Mouse (Mus musculus): Measurements from ENCODE around the gene Tmem167. TPM values are rescaled to one million over a fixed set of nuclear protein-coding genes. Genes with fewer than 3 reads are reported as not detected.

The Tmem167 gene
- total and polyA plus RNA-seq, 3 experiments: 15.0 to 22.5 TPM; not detected in 1

- no peak for TF ChIP-seq UBTF (IDR thresholded peaks at IDR 0.05; ENCODE audit: borderline replicate concordance, insufficient read depth, low read depth, low read length)
- no peak for TF ChIP-seq GABPA (IDR thresholded peaks at IDR 0.05; ENCODE audit: low read depth, low read length)
- TF ChIP-seq E2F4 (IDR thresholded peaks at IDR 0.05; ENCODE audit: borderline replicate concordance, low read depth, low read length): peak; percentile 77
- TF ChIP-seq JUND (IDR thresholded peaks at IDR 0.05; ENCODE audit: low read depth, low read length): no peak
Observed at GRCm38 (mm10) chr13:90088962-90089824, at the start of gene Tmem167, which contains the start of gene Xrcc4 (continued).

DNA sequence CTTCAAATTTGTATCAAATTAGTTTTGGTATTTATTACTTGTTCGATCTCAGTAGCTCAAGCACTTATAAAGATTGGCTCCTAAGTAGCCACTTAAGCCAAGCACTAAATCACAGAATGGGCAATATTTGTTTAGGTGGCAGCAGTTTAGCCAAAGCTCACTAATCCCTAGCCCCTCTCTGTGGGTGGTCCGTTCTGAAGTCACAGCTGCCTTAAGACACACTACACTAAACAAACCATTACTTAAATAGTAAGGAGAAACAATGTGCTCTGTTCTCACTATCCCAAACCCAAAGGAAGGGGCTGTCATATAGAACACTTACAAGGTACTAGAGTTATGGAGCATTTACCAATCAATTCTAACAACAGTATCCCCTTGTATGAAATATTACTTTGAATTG lies 49.3 kb upstream of the Tmem167 start:
- H3K27me3 ChIP-seq (ENCODE audit: control insufficient read depth in 1 of 2, insufficient read depth in 2 of 2, low read length in 2 of 2): no peaks in the 10 kb centered on the region
- no peaks in the 10 kb centered on the region for H3K9me3 ChIP-seq (replicated peaks; ENCODE audit: insufficient read depth, low read length)
- no peak overlapping the region for H3K27ac ChIP-seq (ENCODE audit: control insufficient read depth, low read depth, low read length)
- DNase-seq (ENCODE audit: low read depth, low spot score): no peak
- H3K4me3 ChIP-seq (ENCODE audit: control insufficient read depth in 1 of 2, insufficient read depth in 1 of 2, low read depth in 2 of 2, low read length in 2 of 2): no peak overlapping the region
- H3K9ac ChIP-seq (ENCODE audit: control insufficient read depth, low read depth, low read length, poor library complexity, severe bottlenecking): no peak overlapping the region
- TF ChIP-seq USF2 (IDR thresholded peaks at IDR 0.05; ENCODE audit: borderline replicate concordance in 1 of 2, insufficient read depth in 1 of 2, low read depth in 1 of 2, low read length in 2 of 2): no peak
- no peak for TF ChIP-seq MAFK (IDR thresholded peaks at IDR 0.05; ENCODE audit: borderline replicate concordance, low read depth, low read length)
- TF ChIP-seq TAL1 (IDR thresholded peaks at IDR 0.05; ENCODE audit: low read length): no peak
- no peak for TF ChIP-seq POLR2AphosphoS2 (IDR thresholded peaks at IDR 0.05; ENCODE audit: low read length)
- TF ChIP-seq NELFE (IDR thresholded peaks at IDR 0.05; ENCODE audit: low read depth, low read length): no peak
- TF ChIP-seq ZNF384 (IDR thresholded peaks at IDR 0.05; ENCODE audit: low read depth, low read length): no peak
- no peak for TF ChIP-seq HCFC1 (IDR thresholded peaks at IDR 0.05; ENCODE audit: low read depth, low read length)
- no peak for TF ChIP-seq ELF1 (IDR thresholded peaks at IDR 0.05; ENCODE audit: low read depth, low read length)
- no peak for TF ChIP-seq MAX (IDR thresholded peaks at IDR 0.05; ENCODE audit: low read length)
- no peak for TF ChIP-seq GABPA (IDR thresholded peaks at IDR 0.05; ENCODE audit: low read depth, low read length)
- TF ChIP-seq MXI1 (IDR thresholded peaks at IDR 0.05; ENCODE audit: low read depth, low read length): no peak
- no peak for TF ChIP-seq UBTF (IDR thresholded peaks at IDR 0.05; ENCODE audit: borderline replicate concordance, insufficient read depth, low read depth, low read length)
- H3K79me2 ChIP-seq (ENCODE audit: control insufficient read depth, insufficient read depth, low read length, poor library complexity): no peaks in the 10 kb centered on the region
- H3K4me1 ChIP-seq (ENCODE audit: control insufficient read depth in 1 of 2, insufficient read depth in 2 of 2, low read length in 2 of 2): no peaks in the 10 kb centered on the region
- no peaks in the 10 kb centered on the region for H3K36me3 ChIP-seq (ENCODE audit: control insufficient read depth in 1 of 2, insufficient read depth in 2 of 2, low read length in 2 of 2)

GRCm38 (mm10) chr13:90051735-90052134 lies 37.2 kb upstream of the Tmem167 start:
- no peaks in the 10 kb centered on the region for H3K79me2 ChIP-seq (ENCODE audit: control insufficient read depth, insufficient read depth, low read length, poor library complexity)
- H3K27ac ChIP-seq (ENCODE audit: control insufficient read depth, low read depth, low read length): no peak overlapping the region
- H3K9ac ChIP-seq (ENCODE audit: control insufficient read depth, low read depth, low read length, poor library complexity, severe bottlenecking): no peak overlapping the region
- peak; percentile 53 for DNase-seq (ENCODE audit: low read depth, low spot score)
- no peaks in the 10 kb centered on the region for H3K27me3 ChIP-seq (ENCODE audit: control insufficient read depth in 1 of 2, insufficient read depth in 2 of 2, low read length in 2 of 2)
- no peak overlapping the region for H3K4me3 ChIP-seq (ENCODE audit: control insufficient read depth in 1 of 2, insufficient read depth in 1 of 2, low read depth in 2 of 2, low read length in 2 of 2)
- TF ChIP-seq CTCF (IDR thresholded peaks at IDR 0.05 in 2 of 3, conservative IDR thresholded peaks at IDR 0.05 in 1 of 3; ENCODE audit: control insufficient read depth in 1 of 3, insufficient read depth in 1 of 3, low read depth in 2 of 3, low read length in 3 of 3, poor library complexity in 1 of 3, severe bottlenecking in 1 of 3): peak in 2 of 3 experiments; percentile 16 to 63; a peak in 3 of 6 replicates
- 0 out of 2 replicates have a peak, but pooled peaks have one; percentile 6 for TF ChIP-seq USF1 (IDR thresholded peaks at IDR 0.05; ENCODE audit: low read depth, low read length)
- TF ChIP-seq USF2 (IDR thresholded peaks at IDR 0.05; ENCODE audit: borderline replicate concordance in 1 of 2, insufficient read depth in 1 of 2, low read depth in 1 of 2, low read length in 2 of 2): no peak
- peak; percentile 80 for TF ChIP-seq SMC3 (IDR thresholded peaks at IDR 0.05; ENCODE audit: low read depth, low read length)
- TF ChIP-seq ZC3H11A (IDR thresholded peaks at IDR 0.05; ENCODE audit: low read depth, low read length): peak; percentile 42
- no peak for TF ChIP-seq UBTF (IDR thresholded peaks at IDR 0.05; ENCODE audit: borderline replicate concordance, insufficient read depth, low read depth, low read length)
- TF ChIP-seq TAL1 (IDR thresholded peaks at IDR 0.05; ENCODE audit: low read length): no peak
- TF ChIP-seq RAD21 (IDR thresholded peaks at IDR 0.05; ENCODE audit: low read depth, low read length): peak; percentile 62
- TF ChIP-seq JUND (IDR thresholded peaks at IDR 0.05; ENCODE audit: low read depth, low read length): no peak
- H3K36me3 ChIP-seq (ENCODE audit: control insufficient read depth in 1 of 2, insufficient read depth in 2 of 2, low read length in 2 of 2): no peaks in the 10 kb centered on the region
- no peaks in the 10 kb centered on the region for H3K9me3 ChIP-seq (replicated peaks; ENCODE audit: insufficient read depth, low read length)
- H3K4me1 ChIP-seq (ENCODE audit: control insufficient read depth in 1 of 2, insufficient read depth in 2 of 2, low read length in 2 of 2): no peaks in the 10 kb centered on the region
